Mouse (Mus musculus) intestine, embryonic 14.5 days (tissue): ENCODE data around the gene Padi6. TPM values are rescaled to one million over a fixed set of nuclear protein-coding genes. Genes with fewer than 3 reads are reported as not detected.

Experiments used
- ATAC-seq: fragments of 200-750 bp; cut with Nextera tagmentation; replicated peaks from 2 replicates; pipeline ENCODE4 v1.8.0; 2017; ENCODE audit warnings: low read depth, moderate number of reproducible peaks, moderate TSS enrichment, moderate library complexity; ENCODE audit not compliant: low FRiP score, low TSS enrichment
- DNase-seq: peaks from one replicate; pipeline ENCODE4 v3.0.0-alpha.2; 2018; ENCODE audit warnings: low spot score
- H3K27ac ChIP-seq: fragments of 300-500 bp; sonication (generic); 2 replicates; pipeline ENCODE4 v1.5.1; 2014; ENCODE audit warnings: low read depth, mild to moderate bottlenecking, control low read depth
- H3K27me3 ChIP-seq: fragments of 300-500 bp; sonication (generic); replicated peaks from 2 replicates; pipeline ENCODE4 v1.6.1; 2014; ENCODE audit warnings: low read length, control low read depth; ENCODE audit not compliant: control insufficient read depth, insufficient read depth
- H3K36me3 ChIP-seq: fragments of 300-500 bp; sonication (generic); 2 replicates; pipeline ENCODE4 v1.6.1; 2014; ENCODE audit warnings: low read length, control low read depth; ENCODE audit not compliant: control insufficient read depth, insufficient read depth
- H3K4me1 ChIP-seq: fragments of 300-500 bp; sonication (generic); replicated peaks from 2 replicates; pipeline ENCODE4 v1.6.1; 2014; ENCODE audit warnings: low read length, control low read depth, mixed read lengths; ENCODE audit not compliant: control insufficient read depth, insufficient read depth
- H3K4me2 ChIP-seq: fragments of 300-500 bp; sonication (generic); 2 replicates; pipeline ENCODE4 v1.6.1; 2014; ENCODE audit warnings: low read length
- H3K4me3 ChIP-seq: fragments of 300-500 bp; sonication (generic); 2 replicates; pipeline ENCODE4 v1.5.1; 2014; ENCODE audit warnings: low read depth, low read length, control low read depth, mixed read lengths
- H3K9ac ChIP-seq: fragments of 300-500 bp; sonication (generic); 2 replicates; pipeline ENCODE4 v1.6.1; 2014; ENCODE audit warnings: mild to moderate bottlenecking, low read length
- H3K9me3 ChIP-seq: fragments of 300-500 bp; sonication (generic); 2 replicates; pipeline ENCODE4 v1.6.1; 2016; ENCODE audit warnings: low read length, control low read depth; ENCODE audit not compliant: control insufficient read depth
- WGBS: fragments of 180-500 bp; shearing (Covaris S2); extraction: QIAGEN DNeasy Blood & Tissue Kit; methylation state at CpG from one replicate; pipeline ENCODE4 v1.1.7; 2014; 5-methylcytosine and 5-hydroxymethylcytosine counted together
- polyA plus RNA-seq: library from polyadenylated mRNA; unstranded; fragments of >200 nt; fragmentation: Nextera tagmentation; extraction: Ambion mirVana; gene quantifications from 2 replicates; pipeline ENCODE4 v1.2.1, GENCODE M21; 2014

The Padi6 gene
- polyA plus RNA-seq, 1 experiment from 2014 or later = 0.07 TPM

DNA sequence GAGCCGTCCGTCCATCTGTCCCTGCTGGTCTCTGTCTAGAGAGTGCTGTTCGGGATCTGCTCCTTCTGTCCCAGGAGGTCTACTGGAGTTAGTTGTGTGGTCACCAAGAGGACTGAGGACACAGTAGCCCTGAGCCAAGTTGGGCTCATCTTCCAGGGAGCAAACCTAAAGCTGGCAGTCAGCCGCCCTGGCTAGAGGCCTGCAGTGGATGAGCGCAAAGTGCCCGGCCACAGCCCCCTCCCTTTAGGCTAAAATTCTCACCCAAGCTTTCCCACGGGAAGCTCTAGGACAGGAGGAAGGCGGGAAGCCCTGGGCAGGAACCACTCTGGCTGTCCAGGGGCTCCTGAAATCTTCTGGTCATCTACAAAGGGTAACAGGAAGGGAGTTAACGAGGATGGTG, 19.7 kb downstream of the Padi6 start:
- WGBS = 76% methylated on average over 9 of the region's 9 CpGs
- ATAC-seq = no peak
- H3K9ac ChIP-seq = no peak overlapping the region

DNA sequence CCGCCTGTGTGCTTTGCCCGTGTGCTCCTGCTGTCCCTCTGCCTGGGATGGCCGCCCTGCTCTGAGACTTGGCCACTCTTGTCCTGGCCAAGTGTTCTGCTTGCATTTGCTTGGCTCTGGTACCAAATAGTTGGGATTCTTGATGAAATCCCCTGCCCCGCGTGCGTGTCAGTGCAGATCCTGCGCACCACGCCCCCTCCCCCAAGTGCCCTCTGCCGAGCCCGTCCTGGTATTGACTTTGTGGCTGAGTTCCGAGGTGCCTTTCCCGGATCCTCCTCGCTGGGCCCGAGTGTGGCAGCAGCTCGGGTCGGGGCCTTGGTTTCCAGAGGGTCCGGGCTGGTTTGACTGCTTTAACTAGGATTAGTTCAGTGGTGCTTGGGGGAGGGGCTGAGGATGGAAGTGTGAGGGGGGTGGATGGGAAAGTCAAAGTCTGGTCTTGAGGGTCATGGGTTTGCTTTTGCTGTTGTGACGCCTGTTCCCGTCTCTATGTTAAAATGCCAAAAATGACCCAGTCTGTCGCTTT, 20.4 kb downstream of the Padi6 start:
- DNase-seq = no peak
- Histone ChIP-seq H3K36me3 (peaks cover 66% of the 10 kb centered on the region), H3K4me2 (no peak overlapping the region), H3K9me3 (no peaks in the 10 kb centered on the region), H3K9ac (no peak overlapping the region), H3K4me3 (no peak overlapping the region), H3K27ac (no peak overlapping the region), H3K4me1 (no peaks in the 10 kb centered on the region), H3K27me3 (no peaks in the 10 kb centered on the region)
- no peak for ATAC-seq
- WGBS = 85% methylated on average over 20 of the region's 20 CpGs

More for the DNA sequence above, 19.7 kb downstream of the Padi6 start:
- Histone ChIP-seq H3K9me3 (no peaks in the 10 kb centered on the region), H3K27me3 (no peaks in the 10 kb centered on the region), H3K4me2 (no peak overlapping the region), H3K4me3 (no peak overlapping the region), H3K4me1 (no peaks in the 10 kb centered on the region), H3K36me3 (peaks cover 59% of the 10 kb centered on the region), H3K27ac (no peak overlapping the region)
- no peak for DNase-seq

DNA sequence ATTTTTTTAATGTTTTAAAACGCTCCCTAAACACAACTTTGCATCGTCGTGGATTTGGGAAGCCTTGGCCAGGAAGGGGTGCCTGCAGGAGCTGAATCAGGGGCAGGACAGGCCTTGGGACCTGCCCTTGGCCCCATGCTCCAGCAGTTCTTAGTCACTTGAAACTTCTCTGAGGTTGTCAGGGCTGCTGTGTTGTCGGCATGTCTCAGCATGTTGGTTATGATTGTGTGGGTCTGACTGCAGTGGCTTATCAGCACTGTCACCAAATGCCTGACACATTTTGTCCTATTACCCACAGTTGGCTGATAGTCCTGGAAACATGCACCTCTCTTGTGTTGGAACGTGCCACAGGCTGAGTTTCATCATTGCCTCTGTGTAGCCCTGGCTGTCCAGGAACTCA, 22.4 kb downstream of the Padi6 start:
- Histone ChIP-seq H3K4me2 (no peak overlapping the region), H3K9me3 (no peaks in the 10 kb centered on the region), H3K36me3 (peaks cover 85% of the 10 kb centered on the region), H3K4me1 (no peaks in the 10 kb centered on the region), H3K27me3 (no peaks in the 10 kb centered on the region), H3K4me3 (no peak overlapping the region), H3K9ac (no peak overlapping the region), H3K27ac (no peak overlapping the region)
- no peak for ATAC-seq
- DNase-seq = no peak
- WGBS = 91% methylated on average over 5 of the region's 5 CpGs

DNA sequence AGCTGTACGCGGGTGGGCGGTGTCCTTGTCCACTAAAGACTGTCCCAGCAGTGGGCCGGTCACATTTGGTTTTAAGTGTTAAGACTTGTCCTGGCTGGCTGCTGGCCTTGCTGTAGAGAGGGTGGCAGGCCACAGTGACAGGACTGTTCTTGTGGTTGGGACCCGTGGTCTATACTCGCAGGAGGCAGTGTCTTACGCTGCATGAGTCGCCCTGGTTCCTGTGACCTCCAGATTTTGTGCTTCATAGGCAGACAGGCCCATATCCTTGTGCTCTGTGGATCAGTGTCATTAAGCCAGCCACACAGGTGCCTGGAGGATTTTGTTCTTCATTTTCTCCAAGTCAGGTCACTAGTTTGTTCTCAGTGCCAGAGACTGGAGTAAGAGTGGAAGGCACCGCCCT, 24.0 kb downstream of the Padi6 start:
- Histone ChIP-seq H3K4me2 (no peak overlapping the region), H3K4me1 (peaks cover 4% of the 10 kb centered on the region), H3K9ac (no peak overlapping the region), H3K36me3 (peaks cover 90% of the 10 kb centered on the region), H3K9me3 (no peaks in the 10 kb centered on the region), H3K27me3 (no peaks in the 10 kb centered on the region), H3K27ac (no peak overlapping the region), H3K4me3 (no peak overlapping the region)
- ATAC-seq (no peak), DNase-seq (no peak)
- WGBS = 98% methylated on average over 9 of the region's 9 CpGs

DNA sequence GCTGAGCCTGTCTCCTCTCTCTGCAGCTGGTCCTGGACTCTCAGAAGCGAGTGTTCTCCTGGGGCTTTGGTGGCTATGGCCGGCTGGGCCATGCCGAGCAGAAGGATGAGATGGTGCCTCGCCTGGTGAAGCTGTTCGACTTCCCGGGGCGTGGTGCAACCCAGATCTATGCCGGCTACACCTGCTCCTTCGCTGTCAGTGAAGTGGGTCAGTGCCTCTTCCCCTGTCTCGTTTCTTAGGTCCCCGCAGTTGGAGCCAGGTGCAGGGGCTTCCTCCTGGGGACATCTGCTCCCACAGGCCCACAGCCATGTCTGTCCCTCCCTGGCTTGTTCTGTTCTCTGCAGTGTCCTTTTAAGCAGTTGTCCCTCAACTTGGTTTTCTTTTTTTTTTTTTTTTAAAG, 25.4 kb downstream of the Padi6 start:
- H3K36me3 ChIP-seq = peaks cover 94% of the 10 kb centered on the region
- no peak overlapping the region for H3K4me3 ChIP-seq
- WGBS = 91% methylated on average over 11 of the region's 11 CpGs
- H3K4me2 ChIP-seq = no peak overlapping the region
- peaks cover 4% of the 10 kb centered on the region for H3K4me1 ChIP-seq
- no peak overlapping the region for H3K27ac ChIP-seq
- no peaks in the 10 kb centered on the region for H3K9me3 ChIP-seq
- no peak overlapping the region for H3K9ac ChIP-seq
- DNase-seq (no peak), ATAC-seq (no peak)
- H3K27me3 ChIP-seq = no peaks in the 10 kb centered on the region

DNA sequence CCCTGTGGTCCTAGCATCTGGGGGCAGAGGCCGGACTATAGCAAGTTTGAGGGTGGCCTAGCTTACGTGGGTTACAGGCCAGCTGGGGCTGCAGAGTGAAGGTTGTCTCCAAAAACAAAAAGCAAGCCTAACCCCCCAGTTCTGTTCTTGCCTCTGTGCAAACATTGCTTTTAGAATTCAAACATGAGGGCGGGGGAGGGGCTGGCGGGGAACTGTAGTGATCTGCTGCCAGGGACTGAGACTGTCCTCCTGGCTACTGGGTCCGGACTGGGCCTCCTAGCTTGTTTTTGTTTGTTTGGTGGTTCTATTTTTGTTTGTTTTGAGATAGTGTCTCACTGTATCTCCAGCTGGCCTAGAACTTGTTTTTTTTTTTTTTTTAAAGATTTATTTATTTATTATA, 27.9 kb downstream of the Padi6 start:
- H3K27ac ChIP-seq = no peak overlapping the region
- H3K36me3 ChIP-seq = peaks cover 94% of the 10 kb centered on the region

DNA sequence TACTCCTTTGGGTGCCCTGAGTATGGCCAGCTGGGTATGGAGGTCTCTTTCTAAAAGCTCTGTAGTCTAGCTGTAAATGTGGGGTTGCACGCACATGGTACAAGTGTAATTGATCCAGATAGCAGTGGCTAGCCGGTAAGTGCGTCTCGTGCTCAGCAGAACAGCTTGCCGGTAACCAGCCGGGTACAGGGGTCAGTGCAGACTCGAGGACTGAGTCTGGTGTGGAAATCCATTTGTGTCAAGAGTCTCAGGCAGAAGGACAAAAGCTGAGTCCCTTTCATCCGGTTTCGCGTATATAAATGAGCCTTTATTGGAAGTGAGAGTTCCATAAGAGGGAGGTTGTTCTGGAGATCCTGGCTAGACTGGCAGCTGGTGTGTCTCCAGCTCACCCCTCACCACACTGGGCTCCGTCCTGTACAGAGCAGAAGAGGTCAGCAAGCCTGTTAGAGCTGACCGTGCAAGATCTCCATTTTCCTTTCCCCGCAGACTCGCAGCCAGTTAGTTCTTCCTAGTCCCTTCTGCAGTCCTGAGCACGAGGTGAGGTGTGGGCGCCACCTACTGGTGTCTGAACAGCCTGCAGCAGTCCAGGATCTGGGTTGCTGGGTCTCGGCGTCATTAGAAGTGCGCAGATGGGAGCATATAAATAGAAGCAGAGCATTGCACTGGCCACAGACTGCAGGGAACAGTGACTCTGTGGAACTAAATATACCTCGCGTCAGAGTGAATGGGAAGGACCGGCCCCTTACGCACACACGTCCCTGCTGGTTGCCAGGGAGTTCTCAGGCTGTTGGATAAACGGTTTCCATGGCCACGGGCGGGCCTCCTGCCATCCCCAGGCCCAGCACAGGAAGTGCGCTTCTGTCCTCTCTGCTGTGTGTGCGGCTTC, 28.7 kb downstream of the Padi6 start:
- H3K9ac ChIP-seq = no peak overlapping the region
- H3K4me3 ChIP-seq = no peak overlapping the region
- H3K36me3 ChIP-seq = peaks cover 94% of the 10 kb centered on the region
- DNase-seq (peak; percentile 95), ATAC-seq (peak; percentile 74)
- H3K4me2 ChIP-seq = no peak overlapping the region
- no peaks in the 10 kb centered on the region for H3K9me3 ChIP-seq
- peaks cover 4% of the 10 kb centered on the region for H3K4me1 ChIP-seq
- H3K27ac ChIP-seq = peak overlapping the region; percentile 8; the same call in 1 of the 2 replicates
- 41% methylated on average over 29 of the region's 29 CpGs for WGBS
- H3K27me3 ChIP-seq = no peaks in the 10 kb centered on the region

More for the DNA sequence above, 27.9 kb downstream of the Padi6 start:
- H3K4me2 ChIP-seq = no peak overlapping the region
- peaks cover 4% of the 10 kb centered on the region for H3K4me1 ChIP-seq
- no peak overlapping the region for H3K9ac ChIP-seq
- H3K9me3 ChIP-seq = no peaks in the 10 kb centered on the region
- ATAC-seq = no peak
- H3K4me3 ChIP-seq = no peak overlapping the region
- 86% methylated on average over 5 of the region's 5 CpGs for WGBS
- no peak for DNase-seq
- H3K27me3 ChIP-seq = no peaks in the 10 kb centered on the region

DNA sequence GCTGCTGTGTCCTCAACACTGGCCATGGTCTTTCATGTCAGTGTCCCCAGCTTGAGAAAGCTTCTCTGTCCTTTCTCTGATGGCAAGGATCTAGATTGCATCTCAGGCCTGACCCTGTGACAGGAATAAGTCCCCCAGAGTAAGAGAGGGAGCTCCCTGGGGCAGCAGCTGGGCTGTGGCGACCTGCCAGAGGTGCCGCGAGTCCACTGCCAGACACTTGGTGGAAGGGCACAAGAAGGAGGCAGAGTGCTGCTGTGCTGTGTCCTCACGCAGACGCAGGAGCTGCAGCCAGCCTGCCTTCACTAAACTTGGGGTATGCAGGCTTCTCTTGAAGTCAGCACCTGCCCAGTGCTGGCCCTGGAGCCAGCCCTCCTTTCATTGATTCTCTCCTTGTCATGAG, 31.1 kb downstream of the Padi6 start:
- DNase-seq = no peak
- peaks cover 10% of the 10 kb centered on the region for H3K4me1 ChIP-seq
- peaks cover 89% of the 10 kb centered on the region for H3K36me3 ChIP-seq

DNA sequence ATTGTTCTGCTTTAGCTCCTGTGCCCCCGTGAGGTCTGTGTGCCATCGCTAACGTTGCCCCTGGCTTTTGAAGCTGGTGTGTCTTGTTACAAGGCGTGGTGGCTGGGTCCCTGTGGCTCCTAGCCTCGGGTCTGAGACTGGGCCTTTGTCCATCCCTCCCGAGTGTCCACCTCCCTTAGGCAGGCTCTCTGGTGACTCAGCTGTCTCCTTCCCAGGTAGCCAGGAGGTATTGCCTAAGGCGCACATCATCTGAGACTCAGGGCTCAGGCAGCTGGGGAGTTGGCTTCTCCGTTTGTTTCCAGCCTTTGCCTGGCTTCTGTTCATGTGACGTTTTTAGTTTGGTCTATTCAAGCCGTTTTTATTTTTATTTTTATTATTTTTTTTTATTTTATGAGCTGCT, 31.7 kb downstream of the Padi6 start:
- Histone ChIP-seq H3K27me3 (no peaks in the 10 kb centered on the region), H3K4me3 (no peak overlapping the region), H3K4me2 (no peak overlapping the region), H3K9ac (no peak overlapping the region), H3K27ac (no peak overlapping the region), H3K9me3 (no peaks in the 10 kb centered on the region), H3K36me3 (peaks cover 89% of the 10 kb centered on the region), H3K4me1 (peaks cover 14% of the 10 kb centered on the region)
- WGBS = 81% methylated on average over 10 of the region's 10 CpGs
- DNase-seq (no peak), ATAC-seq (no peak)

More for the DNA sequence above, 31.1 kb downstream of the Padi6 start:
- Histone ChIP-seq H3K27ac (no peak overlapping the region), H3K4me2 (no peak overlapping the region), H3K9me3 (no peaks in the 10 kb centered on the region), H3K27me3 (no peaks in the 10 kb centered on the region), H3K9ac (no peak overlapping the region), H3K4me3 (no peak overlapping the region)
- no peak for ATAC-seq
- 80% methylated on average over 5 of the region's 5 CpGs for WGBS
